Mouse (Mus musculus) heart, embryonic 12.5 days (tissue): ENCODE measurements at regions not wholly inside any gene's neighbourhood (a gene's known extent, or its start where the extent isn't known, plus 50 kb on each side); places are given as distances from the start of the nearest gene placed in this dataset.
A peak's percentile ranks its signal among the peaks of the same experiment; 100 is the strongest.

Experiments used
- ATAC-seq: fragments of 200-750 bp; cut with Nextera tagmentation; 2 replicates; pipeline ENCODE4 v1.8.0; 2017; ENCODE audit warnings: moderate TSS enrichment, moderate library complexity; ENCODE audit not compliant: insufficient number of reproducible peaks, low FRiP score
- H3K27ac ChIP-seq: fragments of 300-500 bp; sonication (generic); 2 replicates; pipeline ENCODE4 v1.5.1; 2016; ENCODE audit warnings: mild to moderate bottlenecking, moderate library complexity; ENCODE audit not compliant: poor library complexity, severe bottlenecking
- H3K27me3 ChIP-seq: fragments of 300-500 bp; sonication (generic); replicated peaks from 2 replicates; pipeline ENCODE4 v1.6.1; 2016; ENCODE audit warnings: mild to moderate bottlenecking, moderate library complexity
- H3K36me3 ChIP-seq: fragments of 300-500 bp; sonication (generic); 2 replicates; pipeline ENCODE4 v1.6.1; 2016; ENCODE audit warnings: mild to moderate bottlenecking, moderate library complexity
- H3K4me1 ChIP-seq: fragments of 300-500 bp; sonication (generic); replicated peaks from 2 replicates; pipeline ENCODE4 v1.6.1; 2016; ENCODE audit warnings: mild to moderate bottlenecking
- H3K4me2 ChIP-seq: fragments of 300-500 bp; sonication (generic); 2 replicates; pipeline ENCODE4 v1.6.1; 2016; ENCODE audit warnings: mild to moderate bottlenecking, moderate library complexity
- H3K4me3 ChIP-seq: fragments of 300-500 bp; sonication (generic); 2 replicates; pipeline ENCODE4 v1.5.1; 2016; ENCODE audit warnings: mild to moderate bottlenecking
- H3K9ac ChIP-seq: fragments of 300-500 bp; sonication (generic); 2 replicates; pipeline ENCODE4 v1.6.1; 2016; ENCODE audit warnings: mild to moderate bottlenecking, moderate library complexity
- H3K9me3 ChIP-seq: fragments of 300-500 bp; sonication (generic); replicated peaks from 2 replicates; pipeline ENCODE4 v1.6.1; 2016; ENCODE audit warnings: mild to moderate bottlenecking, moderate library complexity
- WGBS: fragments of 180-500 bp; shearing (Covaris S2); methylation state at CpG from one replicate; pipeline ENCODE4 v1.1.7; 2016; 5-methylcytosine and 5-hydroxymethylcytosine counted together

GRCm38 (mm10) chr3:140957666-140958065 lies 254.5 kb downstream of the Pdha2 start:
- Histone ChIP-seq H3K9ac (no peak overlapping the region), H3K4me3 (no peak overlapping the region), H3K36me3 (no peaks in the 10 kb centered on the region), H3K9me3 (no peaks in the 10 kb centered on the region), H3K27ac (no peak overlapping the region), H3K4me2 (no peak overlapping the region), H3K4me1 (no peaks in the 10 kb centered on the region), H3K27me3 (no peaks in the 10 kb centered on the region)
- ATAC-seq, result no peak
- WGBS, result 68% methylated on average over 1 of the region's 1 CpGs

GRCm38 (mm10) chr3:140952111-140952800 lies 259.9 kb downstream of the Pdha2 start:
- WGBS, result 69% methylated on average over 3 of the region's 3 CpGs
- H3K4me1 ChIP-seq, result peaks cover 6% of the 10 kb centered on the region; the same call in 1 of the 2 replicates
- H3K36me3 ChIP-seq, result no peaks in the 10 kb centered on the region
- H3K9ac ChIP-seq, result no peak overlapping the region
- H3K4me2 ChIP-seq, result no peak overlapping the region
- ATAC-seq, result no peak
- no peaks in the 10 kb centered on the region for H3K9me3 ChIP-seq
- H3K27me3 ChIP-seq, result no peaks in the 10 kb centered on the region
- H3K27ac ChIP-seq, result no peak overlapping the region
- H3K4me3 ChIP-seq, result no peak overlapping the region

- H3K36me3 ChIP-seq, result no peaks in the 10 kb centered on the region
- H3K9me3 ChIP-seq, result no peaks in the 10 kb centered on the region
- H3K27me3 ChIP-seq, result no peaks in the 10 kb centered on the region
- H3K27ac ChIP-seq, result no peak overlapping the region
- no peak overlapping the region for H3K9ac ChIP-seq
- H3K4me3 ChIP-seq, result no peak overlapping the region
- H3K4me1 ChIP-seq, result peaks cover 6% of the 10 kb centered on the region; the same call in 1 of the 2 replicates
- WGBS, result 70% methylated on average over 2 of the region's 2 CpGs
- no peak overlapping the region for H3K4me2 ChIP-seq
- no peak for ATAC-seq
Observed at GRCm38 (mm10) chr3:140951024-140951423, 261.1 kb downstream of the Pdha2 start.

- WGBS, result 9% methylated on average over 4 of the region's 4 CpGs
- Histone ChIP-seq H3K4me1 (peaks cover 6% of the 10 kb centered on the region; the same call in 1 of the 2 replicates), H3K4me2 (no peak overlapping the region), H3K9me3 (no peaks in the 10 kb centered on the region), H3K36me3 (no peaks in the 10 kb centered on the region), H3K27ac (no peak overlapping the region; the same call in 1 of the 2 replicates), H3K27me3 (no peaks in the 10 kb centered on the region), H3K4me3 (no peak overlapping the region), H3K9ac (no peak overlapping the region)
- peak; percentile 89 for ATAC-seq
Observed at GRCm38 (mm10) chr3:140949880-140950662, 262.1 kb downstream of the Pdha2 start.

- no peak for ATAC-seq
Observed at GRCm38 (mm10) chr3:140942450-140942849, 269.7 kb downstream of the Pdha2 start.

GRCm38 (mm10) chr3:140941898-140942297 lies 270.3 kb downstream of the Pdha2 start:
- Histone ChIP-seq H3K9ac (no peak overlapping the region), H3K4me2 (no peak overlapping the region), H3K9me3 (no peaks in the 10 kb centered on the region), H3K36me3 (no peaks in the 10 kb centered on the region), H3K4me3 (no peak overlapping the region), H3K4me1 (no peaks in the 10 kb centered on the region), H3K27me3 (no peaks in the 10 kb centered on the region), H3K27ac (no peak overlapping the region)
- 74% methylated on average over 7 of the region's 7 CpGs for WGBS
- no peak for ATAC-seq

More at GRCm38 (mm10) chr3:140942450-140942849, 269.7 kb downstream of the Pdha2 start:
- Histone ChIP-seq H3K4me3 (no peak overlapping the region), H3K27me3 (no peaks in the 10 kb centered on the region), H3K9me3 (no peaks in the 10 kb centered on the region), H3K4me1 (no peaks in the 10 kb centered on the region), H3K4me2 (no peak overlapping the region), H3K36me3 (no peaks in the 10 kb centered on the region), H3K27ac (no peak overlapping the region), H3K9ac (no peak overlapping the region)
- 83% methylated on average over 1 of the region's 1 CpGs for WGBS

- WGBS, result 80% methylated on average over 6 of the region's 6 CpGs
Observed at GRCm38 (mm10) chr3:140941316-140941715, 270.8 kb downstream of the Pdha2 start.

GRCm38 (mm10) chr3:140933156-140933555 lies 279.0 kb downstream of the Pdha2 start:
- ATAC-seq, result no peak
- H3K9ac ChIP-seq, result no peak overlapping the region
- no peak overlapping the region for H3K27ac ChIP-seq
- H3K4me3 ChIP-seq, result no peak overlapping the region
- no peaks in the 10 kb centered on the region for H3K4me1 ChIP-seq
- H3K27me3 ChIP-seq, result no peaks in the 10 kb centered on the region
- H3K9me3 ChIP-seq, result no peaks in the 10 kb centered on the region
- H3K36me3 ChIP-seq, result no peaks in the 10 kb centered on the region
- WGBS, result 33% methylated on average over 1 of the region's 1 CpGs
- no peak overlapping the region for H3K4me2 ChIP-seq

More at GRCm38 (mm10) chr3:140941316-140941715, 270.8 kb downstream of the Pdha2 start:
- Histone ChIP-seq H3K4me1 (no peaks in the 10 kb centered on the region), H3K9ac (no peak overlapping the region), H3K27ac (no peak overlapping the region), H3K9me3 (no peaks in the 10 kb centered on the region), H3K27me3 (no peaks in the 10 kb centered on the region), H3K4me3 (no peak overlapping the region), H3K36me3 (no peaks in the 10 kb centered on the region), H3K4me2 (no peak overlapping the region)
- no peak for ATAC-seq

GRCm38 (mm10) chr3:140926689-140927088 lies 285.5 kb downstream of the Pdha2 start:
- Histone ChIP-seq H3K27ac (no peak overlapping the region), H3K4me3 (no peak overlapping the region), H3K27me3 (no peaks in the 10 kb centered on the region), H3K4me1 (no peaks in the 10 kb centered on the region), H3K9me3 (no peaks in the 10 kb centered on the region), H3K9ac (no peak overlapping the region), H3K4me2 (no peak overlapping the region), H3K36me3 (no peaks in the 10 kb centered on the region)
- ATAC-seq, result no peak
- 85% methylated on average over 5 of the region's 5 CpGs for WGBS

GRCm38 (mm10) chr3:140876201-140876895 lies 335.8 kb downstream of the Pdha2 start:
- no peak overlapping the region for H3K9ac ChIP-seq
- H3K4me1 ChIP-seq, result no peaks in the 10 kb centered on the region
- no peaks in the 10 kb centered on the region for H3K36me3 ChIP-seq
- H3K4me3 ChIP-seq, result no peak overlapping the region
- ATAC-seq, result no peak
- H3K27me3 ChIP-seq, result no peaks in the 10 kb centered on the region
- WGBS, result 64% methylated on average over 4 of the region's 4 CpGs
- H3K27ac ChIP-seq, result no peak overlapping the region
- H3K9me3 ChIP-seq, result no peaks in the 10 kb centered on the region
- H3K4me2 ChIP-seq, result no peak overlapping the region
